Mouse (Mus musculus) liver, postnatal 0 days (tissue): ENCODE results near the gene Ldlr. TPM values are rescaled to one million over a fixed set of nuclear protein-coding genes. Genes with fewer than 3 reads are reported as not detected.
"Not testable (repeated sequence)": the region's sequence is repeated elsewhere in the genome, so short reads cannot be mapped to it uniquely, and the experiment has no call there.

Experiments used
- ATAC-seq: fragments of 200-750 bp; cut with Nextera tagmentation; 2 replicates; pipeline ENCODE4 v1.8.0; 2017; ENCODE audit warnings: mild to moderate bottlenecking, moderate library complexity
- DNase-seq: peaks from one replicate; pipeline ENCODE4 v3.0.0-alpha.2; 2016
- H3K27ac ChIP-seq: fragments of 300-500 bp; sonication (generic); 2 replicates; pipeline ENCODE4 v1.5.1; 2014; ENCODE audit warnings: antibody characterized with exemption, moderate library complexity, mild to moderate bottlenecking, low read depth
- H3K27me3 ChIP-seq: fragments of 300-500 bp; sonication (generic); 2 replicates; pipeline ENCODE4 v1.6.1; 2014; ENCODE audit warnings: low read length, control low read depth, mixed read lengths; ENCODE audit not compliant: insufficient read depth
- H3K36me3 ChIP-seq: fragments of 300-500 bp; sonication (generic); replicated peaks from 2 replicates; pipeline ENCODE4 v1.6.1; 2014; ENCODE audit warnings: mild to moderate bottlenecking, control low read depth, low read length, moderate library complexity, mixed read lengths; ENCODE audit not compliant: insufficient read depth
- H3K4me1 ChIP-seq: fragments of 300-500 bp; sonication (generic); 2 replicates; pipeline ENCODE4 v1.6.1; 2014; ENCODE audit warnings: antibody characterized with exemption, mild to moderate bottlenecking, control low read depth; ENCODE audit not compliant: insufficient read depth
- H3K4me2 ChIP-seq: fragments of 300-500 bp; sonication (generic); 2 replicates; pipeline ENCODE4 v1.6.1; 2014; ENCODE audit warnings: low read depth, mild to moderate bottlenecking, low read length, moderate library complexity, mixed read lengths
- H3K4me3 ChIP-seq: fragments of 300-500 bp; sonication (generic); 2 replicates; pipeline ENCODE4 v1.5.1; 2014; ENCODE audit warnings: low read depth, low read length
- H3K9ac ChIP-seq: fragments of 300-500 bp; sonication (generic); replicated peaks from 2 replicates; pipeline ENCODE4 v1.6.1; 2014; ENCODE audit warnings: mild to moderate bottlenecking, moderate library complexity
- H3K9me3 ChIP-seq: fragments of 300-500 bp; sonication (generic); 2 replicates; pipeline ENCODE4 v1.6.1; 2016; ENCODE audit warnings: mild to moderate bottlenecking, control low read depth, low read length, mixed read lengths
- CTCF ChIP-seq: sonication (generic); IDR thresholded peaks from 2 replicates; pipeline ENCODE4 v1.5.1; 2016; ENCODE audit warnings: antibody characterized with exemption, low read depth
- EP300 ChIP-seq: IDR thresholded peaks from 2 replicates; pipeline ENCODE4 v1.6.1; 2016; ENCODE audit warnings: antibody characterized with exemption, low read depth, mild to moderate bottlenecking
- WGBS: fragments of 180-500 bp; shearing (Covaris S2); extraction: QIAGEN DNeasy Blood & Tissue Kit; methylation state at CpG from one replicate; pipeline ENCODE4 v1.1.7; 2014; ENCODE audit not compliant: insufficient replicate concordance; 5-methylcytosine and 5-hydroxymethylcytosine counted together
- polyA plus RNA-seq: library from polyadenylated mRNA; unstranded; fragments of >200 nt; fragmentation: Nextera tagmentation; extraction: Ambion mirVana; gene quantifications from 2 replicates; pipeline ENCODE4 v1.2.1, GENCODE M21; 2015

Gene Ldlr
- polyA plus RNA-seq, 1 experiment from 2014 or later, result 13.2 TPM

DNA sequence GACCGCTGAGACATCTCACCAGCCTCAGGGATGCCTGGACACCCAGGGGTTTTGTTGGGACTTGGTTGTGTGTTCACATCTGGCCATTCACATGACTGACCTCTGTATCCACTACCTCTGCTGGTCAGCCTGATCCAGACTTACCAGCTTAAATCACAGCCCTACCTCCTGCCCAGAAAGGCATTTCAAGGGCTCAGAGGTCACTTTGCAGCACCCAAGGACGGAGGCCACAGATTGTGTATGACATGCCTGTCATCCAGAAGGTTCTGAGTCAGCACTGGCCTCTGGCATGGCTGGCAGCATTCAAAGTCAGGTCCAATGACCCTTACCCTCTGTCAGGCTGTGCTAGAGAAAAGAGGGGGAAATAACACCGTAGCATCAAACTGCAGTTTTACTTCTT is 33.3 kb upstream of the Ldlr start:
- WGBS, result 68% methylated on average over 3 of the region's 3 CpGs
- ATAC-seq (peak; percentile 82), DNase-seq (peak; percentile 40)
- Histone ChIP-seq H3K4me2 (no peak overlapping the region), H3K4me1 (no peaks in the 10 kb centered on the region), H3K9me3 (no peaks in the 10 kb centered on the region), H3K27ac (peak overlapping the region; percentile 61), H3K36me3 (peaks cover 62% of the 10 kb centered on the region), H3K4me3 (no peak overlapping the region), H3K9ac (no peak overlapping the region), H3K27me3 (no peaks in the 10 kb centered on the region)
- TF ChIP-seq CTCF (no peak), EP300 (no peak)

DNA sequence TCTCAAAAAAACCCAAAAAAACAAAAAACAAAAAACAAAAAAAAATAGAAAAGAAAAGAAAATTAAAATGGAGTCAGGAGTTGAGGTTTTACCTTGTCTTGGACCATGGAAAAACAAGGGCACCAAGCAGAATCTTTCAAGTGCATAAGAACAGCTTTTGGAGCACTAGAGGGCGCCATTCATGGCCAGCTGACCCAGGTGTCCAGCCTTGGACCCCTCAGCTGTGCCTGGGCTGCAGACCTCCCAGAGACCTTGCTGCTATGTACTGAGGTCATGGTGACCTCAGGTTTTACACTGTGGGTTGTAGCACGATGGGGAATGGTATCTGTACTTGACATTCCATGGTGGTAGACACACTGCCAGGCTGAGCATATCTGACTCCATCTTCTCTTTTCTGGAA is 31.4 kb upstream of the Ldlr start:
- Histone ChIP-seq H3K9me3 (no peaks in the 10 kb centered on the region), H3K27ac (no peak overlapping the region), H3K4me1 (no peaks in the 10 kb centered on the region), H3K9ac (no peak overlapping the region), H3K4me3 (no peak overlapping the region), H3K27me3 (no peaks in the 10 kb centered on the region), H3K4me2 (no peak overlapping the region), H3K36me3 (peaks cover 56% of the 10 kb centered on the region)
- ATAC-seq (no peak), DNase-seq (peak; percentile 49)
- peak; percentile 67 for TF ChIP-seq CTCF
- TF ChIP-seq EP300, result no peak
- WGBS, result 59% methylated on average over 2 of the region's 2 CpGs

DNA sequence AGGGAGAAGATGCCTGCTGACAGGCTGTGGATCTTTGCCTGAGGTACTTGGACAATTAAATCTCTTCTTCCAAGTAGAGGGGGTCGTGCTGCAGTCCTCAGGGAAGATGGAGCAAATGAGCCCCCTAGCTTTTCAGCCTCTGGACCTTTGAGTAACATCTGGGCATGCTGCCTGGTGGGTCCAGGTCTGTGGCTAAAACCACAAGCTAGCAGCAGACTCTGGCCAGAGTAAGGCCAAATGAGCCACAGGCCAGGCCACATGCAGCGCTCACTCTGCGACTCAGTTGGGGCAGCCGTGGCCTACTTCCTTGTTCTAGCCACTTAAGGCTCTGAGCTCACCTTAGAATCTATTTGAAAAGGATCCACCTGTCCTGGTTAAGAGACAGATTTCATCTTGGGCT is 30.8 kb upstream of the Ldlr start:
- no peak for DNase-seq
- Histone ChIP-seq H3K27me3 (no peaks in the 10 kb centered on the region), H3K36me3 (peaks cover 56% of the 10 kb centered on the region), H3K9ac (no peak overlapping the region), H3K4me1 (no peaks in the 10 kb centered on the region), H3K27ac (no peak overlapping the region), H3K4me3 (no peak overlapping the region), H3K9me3 (no peaks in the 10 kb centered on the region), H3K4me2 (no peak overlapping the region)
- WGBS, result 89% methylated on average over 4 of the region's 4 CpGs
- ATAC-seq, result no peak
- TF ChIP-seq EP300, result no peak
- no peak for TF ChIP-seq CTCF

- H3K9ac ChIP-seq, result no peak overlapping the region
- no peak overlapping the region for H3K27ac ChIP-seq
- TF ChIP-seq CTCF (no peak), EP300 (no peak)
- H3K27me3 ChIP-seq, result no peaks in the 10 kb centered on the region
- ATAC-seq (peak; percentile 22), DNase-seq (no peak)
- H3K9me3 ChIP-seq, result no peaks in the 10 kb centered on the region
- H3K4me2 ChIP-seq, result no peak overlapping the region
- peaks cover 56% of the 10 kb centered on the region for H3K36me3 ChIP-seq
- no peak overlapping the region for H3K4me3 ChIP-seq
- no peaks in the 10 kb centered on the region for H3K4me1 ChIP-seq
These were observed 29.2 kb upstream of the Ldlr start for GRCm38 (mm10) chr9:21694071-21694470.

DNA sequence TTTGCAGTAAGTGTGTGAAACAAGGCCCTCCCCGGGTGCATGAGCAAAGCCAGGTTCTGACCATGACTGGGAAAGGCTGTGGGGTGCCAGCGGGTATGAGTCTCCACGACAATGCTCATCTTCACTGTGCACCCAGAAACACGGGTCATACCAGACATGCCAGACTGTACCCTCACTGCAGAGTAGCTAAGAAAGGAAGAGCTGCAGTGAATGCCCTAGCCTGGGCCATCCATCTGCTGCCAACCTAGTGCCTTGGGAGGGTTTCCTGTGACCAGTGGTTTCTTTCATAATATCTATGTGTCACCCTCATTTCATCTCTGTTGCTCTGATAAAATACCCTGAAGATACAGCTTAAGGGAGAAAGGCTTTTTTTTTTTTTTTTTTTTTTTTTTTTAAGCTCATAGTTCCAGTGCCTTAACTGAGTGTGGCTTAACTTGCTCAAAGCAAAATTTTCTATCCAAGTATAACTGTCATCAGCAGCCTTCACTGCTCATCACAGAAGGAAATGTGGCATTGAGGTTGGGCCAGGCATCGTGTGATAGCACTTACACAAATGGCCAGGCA is 28.0 kb upstream of the Ldlr start:
- Histone ChIP-seq H3K4me1 (no peaks in the 10 kb centered on the region), H3K4me3 (no peak overlapping the region), H3K9ac (no peak overlapping the region), H3K27me3 (no peaks in the 10 kb centered on the region), H3K36me3 (peaks cover 63% of the 10 kb centered on the region), H3K9me3 (no peaks in the 10 kb centered on the region), H3K4me2 (no peak overlapping the region), H3K27ac (no peak overlapping the region)
- ATAC-seq (no peak), DNase-seq (no peak)
- no peak for TF ChIP-seq EP300
- TF ChIP-seq CTCF, result no peak
- 84% methylated on average over 5 of the region's 5 CpGs for WGBS

DNA sequence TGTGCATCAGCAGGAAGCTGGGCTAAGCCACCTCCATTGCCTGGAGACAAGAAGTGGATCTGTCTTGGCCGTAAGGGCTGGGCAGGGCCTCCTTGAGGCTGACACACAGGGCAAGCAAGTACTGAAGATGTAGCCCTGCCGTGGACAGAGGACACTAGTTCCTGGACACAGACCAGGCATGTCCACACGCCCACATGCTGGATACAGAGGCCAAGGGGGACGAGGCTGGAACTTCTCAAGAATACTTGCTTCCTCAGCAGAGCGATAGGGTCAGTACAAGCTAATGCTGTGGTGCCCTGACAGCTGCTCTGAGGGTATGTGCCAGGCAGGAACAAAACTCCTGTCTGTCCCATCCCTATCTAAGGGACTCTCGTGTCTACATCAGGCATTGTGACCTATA is 26.2 kb upstream of the Ldlr start:
- no peak overlapping the region for H3K27ac ChIP-seq
- ATAC-seq (no peak), DNase-seq (no peak)
- no peaks in the 10 kb centered on the region for H3K27me3 ChIP-seq
- H3K4me3 ChIP-seq, result no peak overlapping the region
- no peaks in the 10 kb centered on the region for H3K9me3 ChIP-seq
- 81% methylated on average over 6 of the region's 6 CpGs for WGBS
- H3K9ac ChIP-seq, result no peak overlapping the region
- peaks cover 75% of the 10 kb centered on the region for H3K36me3 ChIP-seq
- no peaks in the 10 kb centered on the region for H3K4me1 ChIP-seq
- no peak overlapping the region for H3K4me2 ChIP-seq
- TF ChIP-seq CTCF (no peak), EP300 (no peak)

DNA sequence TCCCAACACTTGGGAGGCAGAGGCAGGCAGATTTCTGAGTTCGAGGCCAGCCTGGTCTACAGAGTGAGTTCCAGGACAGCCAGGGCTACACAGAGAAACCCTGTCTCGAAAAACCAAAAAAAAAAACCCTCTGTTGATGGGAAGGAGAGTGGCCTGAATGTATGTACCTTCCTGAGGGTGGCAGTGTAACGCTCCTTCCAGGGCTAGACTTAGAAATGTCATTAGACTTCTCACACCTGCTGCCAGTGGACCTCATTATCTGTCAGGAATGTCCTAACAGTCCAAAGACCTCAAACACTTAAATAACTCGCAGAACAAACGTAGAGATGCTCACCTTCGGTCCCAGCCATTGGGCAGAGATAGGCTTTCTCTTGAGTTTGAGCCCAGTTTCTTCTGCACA is 24.0 kb upstream of the Ldlr start:
- not testable (repeated sequence) for H3K9me3 ChIP-seq, H3K9ac ChIP-seq, ATAC-seq, H3K4me1 ChIP-seq, H3K4me2 ChIP-seq, DNase-seq, H3K27ac ChIP-seq, H3K4me3 ChIP-seq, H3K27me3 ChIP-seq
- 80% methylated on average over 6 of the region's 6 CpGs for WGBS
- H3K36me3 ChIP-seq, result peaks cover 77% of the 10 kb centered on the region
- peak; percentile 36; the same call in 1 of the 2 replicates for TF ChIP-seq CTCF
